In the genomic region with DNA sequence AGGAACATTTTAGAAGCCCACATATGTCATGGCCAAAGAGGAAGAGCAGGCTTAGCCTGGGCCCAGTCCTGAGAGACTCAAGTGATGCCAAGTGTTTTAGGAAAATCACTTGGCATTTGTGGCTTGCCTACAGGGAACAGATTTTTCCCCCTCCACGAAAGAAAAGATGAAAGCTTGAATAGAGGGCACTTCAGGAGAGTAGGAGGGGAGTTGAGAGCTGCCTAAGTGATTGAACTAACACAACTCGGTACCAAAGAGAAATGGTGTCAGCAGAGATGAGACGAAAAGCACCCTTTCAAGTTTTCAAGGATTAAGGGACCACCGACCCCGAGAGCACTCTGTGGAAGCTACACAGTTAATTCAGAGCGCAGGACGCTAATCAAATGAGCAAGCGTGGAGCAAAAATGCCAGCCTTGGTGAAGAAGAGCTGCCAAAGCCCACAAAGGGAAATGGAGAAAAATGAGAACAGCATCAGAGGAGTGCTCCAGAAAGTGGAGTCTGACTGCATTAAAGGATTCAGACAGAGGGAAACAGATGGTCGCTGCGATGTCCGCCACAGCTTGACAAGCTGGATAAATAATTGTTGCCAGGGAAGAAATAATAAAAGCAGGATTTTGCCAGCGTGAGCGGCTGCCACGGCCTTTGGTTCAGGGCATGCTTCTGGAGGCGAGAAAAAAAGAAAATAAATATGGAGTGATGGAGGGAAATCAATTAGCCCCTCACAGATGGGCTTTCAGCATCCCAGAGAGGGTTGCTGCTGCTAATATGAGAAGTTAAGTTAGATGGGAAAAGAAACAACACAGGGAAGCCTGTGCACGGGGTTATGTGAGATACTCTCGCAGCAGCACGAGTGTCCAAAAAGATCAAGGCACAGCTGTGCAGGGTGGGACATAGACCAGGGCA, we compare ENCODE assay signal across 9 mouse cellular contexts.
DNase-seq lines count a peak whose midpoint lies in the region; ATAC-seq lines count a peak whose summit lies in the region.
"Had no signal": no experiment of that assay in that cellular context is flagged by ENCODE, and none has a peak within 500 bp of the region (broad histone marks: within the 10 kb centered on the region; RNA-seq: fewer than 3 reads in every experiment).

No protein-coding gene starts in this region.

- H3K9me3 ChIP-seq in forebrain, embryonic 10.5 days, result no peaks in the 10 kb centered on the region
- H3K9me3 ChIP-seq in neural tube, embryonic 11.5 days (ENCODE audit: control insufficient read depth, low read length), result no peaks in the 10 kb centered on the region
- no peaks in the 10 kb centered on the region for H3K9me3 ChIP-seq in liver, embryonic 12.5 days (replicated peaks)

- 65% methylated on average over 18 of the region's 18 CpGs for WGBS in forebrain, embryonic 10.5 days
- 24% methylated on average over 18 of the region's 18 CpGs for WGBS in neural tube, embryonic 11.5 days
- 64% methylated on average over 18 of the region's 18 CpGs for WGBS in liver, embryonic 12.5 days (ENCODE audit: insufficient replicate concordance)

- peak; percentile 79 for ATAC-seq in neural tube, embryonic 11.5 days (ENCODE audit: insufficient read depth, low FRiP score, low TSS enrichment)
- ATAC-seq in liver, embryonic 12.5 days, result no peak

- no peak overlapping the region for H3K9ac ChIP-seq in neural tube, embryonic 11.5 days (ENCODE audit: low read length)
- no peak overlapping the region for H3K9ac ChIP-seq in liver, embryonic 12.5 days

- peaks cover 11% of the 10 kb centered on the region for H3K4me1 ChIP-seq in forebrain, embryonic 10.5 days
- H3K4me1 ChIP-seq in neural tube, embryonic 11.5 days (ENCODE audit: control insufficient read depth, insufficient read depth, low read length), result no peaks in the 10 kb centered on the region
- H3K4me1 ChIP-seq in liver, embryonic 12.5 days, result no peaks in the 10 kb centered on the region

- H3K27ac ChIP-seq in forebrain, embryonic 10.5 days, result peak overlapping the region; percentile 51; the same call in 1 of the 2 replicates
- H3K27ac ChIP-seq in neural tube, embryonic 11.5 days (ENCODE audit: low read depth, low read length), result 0 out of 2 replicates have a peak overlapping the region, but pooled peaks have one; percentile 2
- H3K27ac ChIP-seq in liver, embryonic 12.5 days, result no peak overlapping the region
- H3K27ac ChIP-seq: macrophage had no signal

- H3K27me3 ChIP-seq in forebrain, embryonic 10.5 days (ENCODE audit: poor library complexity, severe bottlenecking), result no peaks in the 10 kb centered on the region
- H3K27me3 ChIP-seq in neural tube, embryonic 11.5 days (ENCODE audit: control insufficient read depth, insufficient read depth, low read length), result no peaks in the 10 kb centered on the region
- H3K27me3 ChIP-seq in liver, embryonic 12.5 days (replicated peaks), result no peaks in the 10 kb centered on the region

- DNase-seq in kidney, postnatal 10 days, result peak; percentile 5
- DNase-seq in kidney, postnatal 36 days, result no peak
- no peak for DNase-seq in forebrain, embryonic 10.5 days (ENCODE audit: extremely low spot score, low spot score)
- DNase-seq in layer of hippocampus, postnatal 14 days (ENCODE audit: low spot score in 2 of 2), result peak; percentile 67 to 88
- DNase-seq in neural tube, embryonic 11.5 days (ENCODE audit: low spot score), result peak; percentile 65
- DNase-seq in urinary bladder, adult 2 months (ENCODE audit: low spot score), result no peak
- no peak for DNase-seq in urinary bladder, postnatal 14 days (ENCODE audit: low spot score)

- peak overlapping the region; percentile 27 for H3K4me2 ChIP-seq in neural tube, embryonic 11.5 days (ENCODE audit: low read depth)
- no peak overlapping the region for H3K4me2 ChIP-seq in liver, embryonic 12.5 days

- no peaks in the 10 kb centered on the region for H3K36me3 ChIP-seq in forebrain, embryonic 10.5 days (replicated peaks)
- no peaks in the 10 kb centered on the region for H3K36me3 ChIP-seq in neural tube, embryonic 11.5 days (ENCODE audit: control insufficient read depth, insufficient read depth, low read length)
- no peaks in the 10 kb centered on the region for H3K36me3 ChIP-seq in liver, embryonic 12.5 days

- H3K4me3 ChIP-seq in forebrain, embryonic 10.5 days, result no peak overlapping the region
- H3K4me3 ChIP-seq in neural tube, embryonic 11.5 days (ENCODE audit: low read depth, low read length), result no peak overlapping the region
- H3K4me3 ChIP-seq in liver, embryonic 12.5 days, result no peak overlapping the region

Comparison
In these comparisons a context has a peak if more than half of its experiments do, and no peak if none do; other contexts are left out.
1. DNase-seq: peak in kidney, postnatal 10 days (single experiment), layer of hippocampus, postnatal 14 days (2 of 2) and neural tube, embryonic 11.5 days (single experiment); none in kidney, postnatal 36 days (0 of 2), forebrain, embryonic 10.5 days (single experiment), urinary bladder, adult 2 months (single experiment) and urinary bladder, postnatal 14 days (single experiment).